In genomic region chr16:75696176-75696575, GRCm38 (mm10) we compare ENCODE assay signal across 8 mouse cellular contexts.
DNase-seq lines count a peak whose midpoint lies in the region; ATAC-seq lines count a peak whose summit lies in the region.

No protein-coding gene starts in this region.

- H3K9ac ChIP-seq in forebrain, embryonic 12.5 days = no peak overlapping the region
- H3K9ac ChIP-seq in midbrain, embryonic 13.5 days (replicated peaks) = no peak overlapping the region

- H3K9me3 ChIP-seq in forebrain, embryonic 12.5 days = no peaks in the 10 kb centered on the region
- H3K9me3 ChIP-seq in midbrain, embryonic 13.5 days = no peaks in the 10 kb centered on the region

- no peak overlapping the region for H3K4me3 ChIP-seq in forebrain, embryonic 12.5 days (replicated peaks)
- no peak overlapping the region for H3K4me3 ChIP-seq in midbrain, embryonic 13.5 days (replicated peaks)

- H3K27ac ChIP-seq in forebrain, embryonic 12.5 days = no peak overlapping the region
- H3K27ac ChIP-seq in midbrain, embryonic 13.5 days = no peak overlapping the region

- DNase-seq in urinary bladder, postnatal 14 days (ENCODE audit: low spot score) = peak; percentile 44
- no peak for DNase-seq in urinary bladder, postnatal 4 days (ENCODE audit: low spot score in 2 of 2)
- peak; percentile 31 to 57 for DNase-seq in left cerebral cortex, postnatal 14 days (ENCODE audit: low spot score in 2 of 2)
- peak; percentile 52 for DNase-seq in testis, postnatal 10 days (ENCODE audit: low spot score)

- ATAC-seq in cerebellum, adult (ENCODE audit: insufficient number of reproducible peaks, low FRiP score, low TSS enrichment) = peak; percentile 85
- ATAC-seq in forebrain, embryonic 12.5 days (ENCODE audit: low FRiP score) = peak; percentile 77
- peak; percentile 79 for ATAC-seq in inflammation-experienced regulatory T-cells, adult 6 months
- 0 out of 2 replicates have a peak, but pooled peaks have one; percentile 71 for ATAC-seq in midbrain, embryonic 13.5 days

- 16% methylated on average over 2 of the region's 2 CpGs for WGBS in forebrain, embryonic 12.5 days
- 18% methylated on average over 2 of the region's 2 CpGs for WGBS in midbrain, embryonic 13.5 days

- H3K4me2 ChIP-seq in forebrain, embryonic 12.5 days = no peak overlapping the region
- H3K4me2 ChIP-seq in midbrain, embryonic 13.5 days (replicated peaks) = no peak overlapping the region

- intact Hi-C loops in left cerebral cortex, postnatal 14 days (cut with DNase I) = no loop called here

- no peaks in the 10 kb centered on the region for H3K4me1 ChIP-seq in forebrain, embryonic 12.5 days
- no peaks in the 10 kb centered on the region for H3K4me1 ChIP-seq in midbrain, embryonic 13.5 days (replicated peaks)

- H3K27me3 ChIP-seq in forebrain, embryonic 12.5 days = no peaks in the 10 kb centered on the region
- H3K27me3 ChIP-seq in midbrain, embryonic 13.5 days = no peaks in the 10 kb centered on the region

- H3K36me3 ChIP-seq in forebrain, embryonic 12.5 days (replicated peaks) = no peaks in the 10 kb centered on the region
- H3K36me3 ChIP-seq in midbrain, embryonic 13.5 days = no peaks in the 10 kb centered on the region

Comparison
In these comparisons a context has a peak if more than half of its experiments do, and no peak if none do; other contexts are left out.
1. DNase-seq: peak in urinary bladder, postnatal 14 days (single experiment), left cerebral cortex, postnatal 14 days (2 of 2) and testis, postnatal 10 days (single experiment); none in urinary bladder, postnatal 4 days (0 of 2).
2. Peak in every context shown above with its lines, with median percentiles within 50 percentile points of each other: ATAC-seq.